Mouse (Mus musculus) MEL (cell line): ENCODE results near the gene Mycbp2. TPM values are rescaled to one million over a fixed set of nuclear protein-coding genes. Genes with fewer than 3 reads are reported as not detected.

ENCODE experiments used
- DNase-seq: peaks from one replicate; pipeline ENCODE4 v3.0.0; 2011; ENCODE audit warnings: low read depth, low spot score
- H3K27ac ChIP-seq: 2 replicates; pipeline ENCODE4 v1.5.1; 2012; ENCODE audit warnings: low read depth, mild to moderate bottlenecking, control low read depth, low read length, moderate library complexity; ENCODE audit not compliant: control insufficient read depth
- H3K27me3 ChIP-seq, 2 experiments: fragments of 150-350 bp in 1 of 2; sonication (generic) in 1 of 2; 2 replicates each; pipeline ENCODE4 v1.6.1; 2012; ENCODE audit warnings: low read length in 2 of 2, mild to moderate bottlenecking in 2 of 2, improper control_type of control experiment in 1 of 2, moderate library complexity in 1 of 2; ENCODE audit not compliant: insufficient read depth in 2 of 2, control insufficient read depth in 1 of 2
- H3K36me3 ChIP-seq, 2 experiments: 2 replicates each; pipeline ENCODE4 v1.6.1; 2012 to 2014; ENCODE audit warnings: low read length in 2 of 2, improper control_type of control experiment in 1 of 2, inconsistent platforms in 1 of 2, mild to moderate bottlenecking in 1 of 2; ENCODE audit not compliant: insufficient read depth in 2 of 2, control insufficient read depth in 1 of 2
- H3K4me1 ChIP-seq, 2 experiments: fragments of 150-350 bp in 1 of 2; sonication (generic) in 1 of 2; 2 replicates each; pipeline ENCODE4 v1.6.1; 2012; ENCODE audit warnings: low read length in 2 of 2, improper control_type of control experiment in 1 of 2, mild to moderate bottlenecking in 1 of 2; ENCODE audit not compliant: insufficient read depth in 2 of 2, control insufficient read depth in 1 of 2
- H3K4me3 ChIP-seq, 2 experiments: fragments of 150-350 bp in 1 of 2; sonication (generic) in 1 of 2; 2 replicates each; pipeline ENCODE4 v1.5.1; 2012; ENCODE audit warnings: low read depth in 2 of 2, low read length in 2 of 2, mild to moderate bottlenecking in 2 of 2, moderate library complexity in 2 of 2, control low read depth in 1 of 2, improper control_type of control experiment in 1 of 2; ENCODE audit not compliant: control insufficient read depth in 1 of 2, insufficient read depth in 1 of 2
- H3K79me2 ChIP-seq: 2 replicates; pipeline ENCODE4 v1.6.1; 2012; ENCODE audit warnings: mild to moderate bottlenecking, low read length, moderate library complexity; ENCODE audit not compliant: control insufficient read depth, poor library complexity, insufficient read depth
- H3K9ac ChIP-seq: 2 replicates; pipeline ENCODE4 v1.6.1; 2012; ENCODE audit warnings: low read depth, mild to moderate bottlenecking, control low read depth, low read length, moderate library complexity; ENCODE audit not compliant: control insufficient read depth, poor library complexity, severe bottlenecking
- H3K9me3 ChIP-seq: fragments of 150-350 bp; sonication (generic); replicated peaks from 2 replicates; pipeline ENCODE4 v1.6.1; 2012; ENCODE audit warnings: mild to moderate bottlenecking, low read length, improper control_type of control experiment, moderate library complexity; ENCODE audit not compliant: insufficient read depth
- CHD1 ChIP-seq: IDR thresholded peaks from 2 replicates; pipeline ENCODE4 v1.6.1; 2012; ENCODE audit warnings: low read depth, mild to moderate bottlenecking, inconsistent platforms, low read length, improper control_type of control experiment
- CHD2 ChIP-seq: IDR thresholded peaks from 2 replicates; pipeline ENCODE4 v1.6.1; 2011; ENCODE audit warnings: low read length, improper control_type of control experiment
- E2F4 ChIP-seq: IDR thresholded peaks from 2 replicates; pipeline ENCODE4 v1.6.1; 2011; ENCODE audit warnings: low read depth, low read length, improper control_type of control experiment, borderline replicate concordance
- ELF1 ChIP-seq: IDR thresholded peaks from 2 replicates; pipeline ENCODE4 v1.6.1; 2014; ENCODE audit warnings: low read depth, mild to moderate bottlenecking, inconsistent platforms, low read length, improper control_type of control experiment, moderate library complexity
- EP300 ChIP-seq, 2 experiments: IDR thresholded peaks; 2 replicates each; pipeline ENCODE4 v1.6.1; 2011; ENCODE audit warnings: improper control_type of control experiment in 2 of 2, low read length in 2 of 2, low read depth in 1 of 2, mild to moderate bottlenecking in 1 of 2
- ETS1 ChIP-seq: IDR thresholded peaks from 2 replicates; pipeline ENCODE4 v1.6.1; 2012; ENCODE audit warnings: low read depth, mild to moderate bottlenecking, inconsistent platforms, low read length, improper control_type of control experiment, moderate library complexity
- GABPA ChIP-seq: IDR thresholded peaks from 2 replicates; pipeline ENCODE4 v1.6.1; 2012; ENCODE audit warnings: low read depth, mild to moderate bottlenecking, inconsistent platforms, low read length, improper control_type of control experiment, moderate library complexity
- GATA1 ChIP-seq: IDR thresholded peaks from 2 replicates; pipeline ENCODE4 v1.6.1; 2011; ENCODE audit warnings: low read depth, low read length, improper control_type of control experiment
- HCFC1 ChIP-seq: IDR thresholded peaks from 2 replicates; pipeline ENCODE4 v1.6.1; 2012; ENCODE audit warnings: low read depth, mild to moderate bottlenecking, inconsistent platforms, low read length, improper control_type of control experiment, moderate library complexity
- KAT2A ChIP-seq: conservative IDR thresholded peaks from 2 replicates; pipeline ENCODE4 v1.6.1; 2012; ENCODE audit warnings: low read depth, low read length, improper control_type of control experiment, inconsistent platforms
- MAFK ChIP-seq: IDR thresholded peaks from 2 replicates; pipeline ENCODE4 v1.6.1; 2011; ENCODE audit warnings: low read depth, mild to moderate bottlenecking, low read length, improper control_type of control experiment, borderline replicate concordance
- MEF2A ChIP-seq: IDR thresholded peaks from 2 replicates; pipeline ENCODE4 v1.6.1; 2014; ENCODE audit warnings: low read depth, mild to moderate bottlenecking, inconsistent platforms, low read length, improper control_type of control experiment; ENCODE audit not compliant: poor library complexity, insufficient replicate concordance, severe bottlenecking; ENCODE audit errors: extremely low read depth
- MYB ChIP-seq: IDR thresholded peaks from 2 replicates; pipeline ENCODE4 v1.6.1; 2011; ENCODE audit warnings: mild to moderate bottlenecking, low read depth, low read length, improper control_type of control experiment
- MYC ChIP-seq: IDR thresholded peaks from 2 replicates; pipeline ENCODE4 v1.6.1; 2011; ENCODE audit warnings: low read depth, mild to moderate bottlenecking, low read length, improper control_type of control experiment, moderate library complexity
- NELFE ChIP-seq: IDR thresholded peaks from 2 replicates; pipeline ENCODE4 v1.6.1; 2011; ENCODE audit warnings: low read depth, low read length, improper control_type of control experiment
- NRF1 ChIP-seq: IDR thresholded peaks from 2 replicates; pipeline ENCODE4 v1.6.1; 2014; ENCODE audit warnings: low read depth, mild to moderate bottlenecking, inconsistent platforms, low read length, improper control_type of control experiment, moderate library complexity; ENCODE audit not compliant: poor library complexity, insufficient read depth, severe bottlenecking
- POLR2A ChIP-seq, 2 experiments: IDR thresholded peaks; 2 replicates each; pipeline ENCODE4 v1.6.1; 2011 to 2012; ENCODE audit warnings: low read length in 2 of 2, mild to moderate bottlenecking in 2 of 2, control low read depth in 1 of 2, improper control_type of control experiment in 1 of 2, low read depth in 1 of 2, moderate library complexity in 1 of 2; ENCODE audit not compliant: control insufficient read depth in 1 of 2, insufficient read depth in 1 of 2, poor library complexity in 1 of 2
- POLR2AphosphoS2 ChIP-seq: IDR thresholded peaks from 2 replicates; pipeline ENCODE4 v1.6.1; 2011; ENCODE audit warnings: low read length, improper control_type of control experiment
- POLR2AphosphoS5 ChIP-seq: IDR thresholded peaks from 2 replicates; pipeline ENCODE4 v1.6.1; 2012; ENCODE audit warnings: low read depth, borderline replicate concordance, mild to moderate bottlenecking, inconsistent platforms, low read length, moderate library complexity, mixed read lengths
- RCOR1 ChIP-seq: IDR thresholded peaks from 2 replicates; pipeline ENCODE4 v1.6.1; 2012; ENCODE audit warnings: low read depth, mild to moderate bottlenecking, inconsistent platforms, low read length, improper control_type of control experiment
- SIN3A ChIP-seq: IDR thresholded peaks from 2 replicates; pipeline ENCODE4 v1.6.1; 2012; ENCODE audit warnings: low read length, improper control_type of control experiment, inconsistent platforms
- SMC3 ChIP-seq: IDR thresholded peaks from 2 replicates; pipeline ENCODE4 v1.6.1; 2011; ENCODE audit warnings: low read depth, low read length, improper control_type of control experiment
- TBP ChIP-seq: IDR thresholded peaks from 2 replicates; pipeline ENCODE4 v1.8.0; 2011; ENCODE audit warnings: low read depth, low read length, improper control_type of control experiment
- UBTF ChIP-seq: IDR thresholded peaks from 2 replicates; pipeline ENCODE4 v1.6.1; 2012; ENCODE audit warnings: low read depth, mild to moderate bottlenecking, inconsistent platforms, low read length, improper control_type of control experiment, moderate library complexity, borderline replicate concordance; ENCODE audit not compliant: insufficient read depth
- USF1 ChIP-seq: IDR thresholded peaks from 2 replicates; pipeline ENCODE4 v1.6.1; 2014; ENCODE audit warnings: low read depth, mild to moderate bottlenecking, inconsistent platforms, low read length, improper control_type of control experiment, moderate library complexity
- USF2 ChIP-seq, 2 experiments: IDR thresholded peaks; 2 replicates each; pipeline ENCODE4 v1.6.1; 2011 to 2012; ENCODE audit warnings: improper control_type of control experiment in 2 of 2, low read length in 2 of 2, borderline replicate concordance in 1 of 2, inconsistent platforms in 1 of 2, low read depth in 1 of 2, mild to moderate bottlenecking in 1 of 2; ENCODE audit not compliant: insufficient read depth in 1 of 2
- ZKSCAN1 ChIP-seq: IDR thresholded peaks from 2 replicates; pipeline ENCODE4 v1.6.1; 2012; ENCODE audit warnings: low read depth, mild to moderate bottlenecking, inconsistent platforms, low read length, improper control_type of control experiment, moderate library complexity
- polyA plus RNA-seq, 2 experiments: library from polyadenylated mRNA; stranded (reverse) in 1 of 2; unstranded in 1 of 2; fragments of >175 nt in 1 of 2; fragments of >200 nt in 1 of 2; gene quantifications; 2 replicates each; pipeline versions ENCODE4 v1.2.1 to v1.2.4; 2012; ENCODE audit warnings: low replicate concordance in 2 of 2, low read depth in 1 of 2; ENCODE audit not compliant: insufficient read length in 2 of 2, insufficient read depth in 1 of 2, missing spikeins in 1 of 2
- total RNA-seq: library from RNA; depleted of rRNA; stranded (reverse); fragments of 300-350 nt; gene quantifications from 2 replicates; pipeline ENCODE4 v1.2.3, GENCODE M21; 2012

Gene Mycbp2
- total and polyA plus RNA-seq, 3 experiments, result 9.1 to 28.0 (median 23.4) TPM

DNA sequence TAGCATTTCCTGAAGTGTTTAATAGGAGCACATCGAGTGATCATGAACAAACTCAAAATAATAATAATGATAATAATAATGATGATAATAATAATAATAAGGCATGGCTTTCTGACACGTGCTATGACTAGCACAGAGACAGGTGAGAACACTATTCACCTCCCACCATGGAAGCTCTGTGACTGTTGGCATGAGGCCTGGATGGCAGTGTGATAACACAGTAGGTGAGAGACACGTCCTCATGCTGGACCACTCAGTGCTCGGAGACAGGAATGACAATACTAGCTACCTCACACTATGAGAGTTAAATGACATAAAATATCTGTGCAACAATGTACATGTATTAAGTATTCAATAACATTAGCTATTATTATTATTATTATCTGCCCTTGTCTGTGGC is 160.5 kb downstream of the Mycbp2 start:
- no peaks in the 10 kb centered on the region for H3K4me1 ChIP-seq
- no peaks in the 10 kb centered on the region for H3K9me3 ChIP-seq
- H3K79me2 ChIP-seq, result no peaks in the 10 kb centered on the region
- no peaks in the 10 kb centered on the region for H3K27me3 ChIP-seq
- no peak overlapping the region for H3K4me3 ChIP-seq
- DNase-seq, result no peak
- H3K36me3 ChIP-seq, result peaks cover 0 to 9% of the 10 kb centered on the region in 2 experiments; a peak in 3 of 4 replicates
- no peak for TF ChIP-seq SIN3A
- no peak for TF ChIP-seq GABPA
- no peak for TF ChIP-seq POLR2AphosphoS2
- TF ChIP-seq HCFC1, result no peak
- no peak for TF ChIP-seq SMC3
- no peak for TF ChIP-seq USF2 (IDR thresholded peaks at IDR 0.05; ENCODE audit: borderline replicate concordance in 1 of 2, insufficient read depth in 1 of 2, low read depth in 1 of 2, low read length in 2 of 2)
- TF ChIP-seq ELF1, result no peak
- no peak for TF ChIP-seq CHD2
- TF ChIP-seq E2F4, result no peak
- TF ChIP-seq USF1, result no peak
- no peak for TF ChIP-seq TBP
- no peak for TF ChIP-seq NELFE
- no peak for TF ChIP-seq MAFK
- no peak for TF ChIP-seq MYB
- TF ChIP-seq CHD1, result no peak
- no peak for TF ChIP-seq KAT2A
- TF ChIP-seq MEF2A, result no peak
- TF ChIP-seq, all 39 proteins: peak for 0
- H3K9ac ChIP-seq, result no peak overlapping the region
- no peak overlapping the region for H3K27ac ChIP-seq

DNA sequence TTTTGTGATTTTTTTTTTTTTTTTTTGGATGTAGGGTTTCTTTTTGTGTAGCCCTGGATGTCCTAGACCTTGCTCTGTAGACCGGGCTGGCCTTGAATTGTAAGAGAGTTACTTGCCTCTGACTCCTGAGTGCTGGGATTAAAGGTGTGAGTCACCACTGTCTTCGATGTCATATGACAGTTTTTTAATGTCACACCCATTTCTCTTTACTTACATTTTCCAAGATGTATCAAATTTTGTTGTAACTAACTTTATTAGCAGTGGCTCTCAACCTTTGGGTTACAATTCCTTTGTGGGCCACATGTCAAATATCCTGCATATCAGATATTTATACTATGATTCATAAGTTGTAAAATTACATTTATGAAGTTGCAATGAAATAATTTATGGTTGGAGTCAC is 166.5 kb downstream of the Mycbp2 start:
- Histone ChIP-seq H3K9ac (no peak overlapping the region), H3K27me3 (no peaks in the 10 kb centered on the region), H3K4me1 (no peaks in the 10 kb centered on the region), H3K36me3 (peaks cover 0 to 7% of the 10 kb centered on the region in 2 experiments; a peak in 2 of 4 replicates), H3K4me3 (no peak overlapping the region), H3K9me3 (no peaks in the 10 kb centered on the region), H3K27ac (no peak overlapping the region), H3K79me2 (no peaks in the 10 kb centered on the region)
- TF ChIP-seq SMC3 (no peak), UBTF (no peak), RCOR1 (no peak), POLR2A (IDR thresholded peaks at IDR 0.05; ENCODE audit: control insufficient read depth in 1 of 2, insufficient read depth in 1 of 2, low read depth in 1 of 2, low read length in 2 of 2, poor library complexity in 1 of 2) (no peak), EP300 (IDR thresholded peaks at IDR 0.05; ENCODE audit: low read depth in 1 of 2, low read length in 2 of 2) (no peak), POLR2AphosphoS5 (no peak), ETS1 (no peak), ZKSCAN1 (no peak), MYC (no peak), NELFE (no peak), GATA1 (no peak), KAT2A (no peak), NRF1 (no peak), USF2 (IDR thresholded peaks at IDR 0.05; ENCODE audit: borderline replicate concordance in 1 of 2, insufficient read depth in 1 of 2, low read depth in 1 of 2, low read length in 2 of 2) (no peak)
- no peak for DNase-seq
